Mouse (Mus musculus) thymus, postnatal 0 days (tissue): ENCODE data around the gene Bcorl1. TPM values are rescaled to one million over a fixed set of nuclear protein-coding genes. Genes with fewer than 3 reads are reported as not detected.
"Not testable (repeated sequence)": the region's sequence is repeated elsewhere in the genome, so short reads cannot be mapped to it uniquely, and the experiment has no call there.

ENCODE experiments used
- DNase-seq: peaks from one replicate; pipeline ENCODE4 v3.0.0-alpha.2; 2015; ENCODE audit warnings: low spot score
- polyA plus RNA-seq: library from polyadenylated mRNA; unstranded; fragments of >200 nt; fragmentation: Nextera tagmentation; extraction: Ambion mirVana; gene quantifications from 2 replicates; pipeline ENCODE4 v1.2.1, GENCODE M21; 2015

Bcorl1 gene
- polyA plus RNA-seq, 1 experiment from 2014 or later, result 1.8 TPM

DNA sequence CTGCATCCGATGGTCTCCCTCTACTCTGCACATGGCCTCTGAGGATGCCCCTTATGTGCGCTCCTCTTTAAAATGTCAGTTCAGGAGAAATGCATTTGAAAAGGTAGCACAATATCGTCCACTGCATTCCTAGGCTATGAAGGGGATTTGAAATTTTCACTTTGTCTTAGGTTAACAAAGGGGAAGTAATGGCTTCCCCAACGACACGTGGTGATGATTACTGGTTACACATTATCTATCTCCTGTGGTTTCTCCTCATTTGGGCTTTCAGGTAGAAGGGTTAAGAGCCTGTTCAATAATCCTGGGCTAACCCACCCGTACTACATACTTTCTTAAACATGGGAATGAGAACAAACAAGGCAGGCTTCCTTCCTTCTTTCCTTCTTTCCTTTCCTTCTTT lies 48.2 kb downstream of the Bcorl1 start:
- no peak for DNase-seq

GRCm38 (mm10) chrX:48399994-48400393 lies 58.8 kb downstream of the Bcorl1 start:
- DNase-seq, result no peak

GRCm38 (mm10) chrX:48405141-48405540 lies 64.0 kb downstream of the Bcorl1 start:
- no peak for DNase-seq

DNA sequence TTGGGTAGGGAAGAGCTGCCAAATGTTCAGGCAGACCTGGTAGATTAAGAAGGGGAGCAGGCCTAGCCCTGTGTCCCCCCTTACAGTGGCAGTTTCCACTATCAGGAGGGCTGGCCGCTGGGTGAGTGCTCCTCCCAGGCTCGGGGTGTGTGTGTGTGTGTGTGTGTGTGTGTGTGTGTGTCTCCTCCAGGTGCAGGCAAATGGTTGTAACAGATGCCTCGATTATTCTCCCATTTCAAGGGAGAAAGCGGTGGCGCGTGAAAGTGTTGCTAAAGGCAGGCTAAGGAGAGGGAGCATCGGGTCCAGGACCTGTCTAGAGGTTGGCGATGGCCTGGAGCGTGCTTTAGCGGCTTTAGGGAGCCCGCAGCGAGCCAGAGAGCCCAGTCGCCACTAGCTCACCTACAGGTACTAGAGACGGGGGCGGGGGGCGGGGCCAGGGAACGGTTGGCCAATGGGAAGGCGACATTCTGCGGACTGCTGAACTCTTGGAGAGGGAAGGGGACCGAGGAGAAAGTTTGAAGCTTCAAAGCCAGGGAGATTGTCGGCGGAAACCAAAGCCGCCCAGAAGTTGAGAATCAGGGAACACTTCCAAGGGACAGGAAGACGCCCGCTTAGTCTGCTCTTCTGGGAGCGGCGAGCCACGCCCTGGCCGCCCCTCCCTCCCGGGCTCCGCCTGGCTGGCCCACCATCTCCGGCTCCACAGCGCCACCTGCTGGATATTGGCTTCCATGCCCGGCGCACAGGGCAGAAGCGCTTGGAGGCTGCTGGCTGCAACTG lies 68.6 kb downstream of the Bcorl1 start:
- DNase-seq, result peak; percentile 83

GRCm38 (mm10) chrX:48410388-48410776 lies 69.2 kb downstream of the Bcorl1 start:
- DNase-seq, result no peak

GRCm38 (mm10) chrX:48412629-48413028 lies 71.5 kb downstream of the Bcorl1 start:
- DNase-seq, result no peak

DNA sequence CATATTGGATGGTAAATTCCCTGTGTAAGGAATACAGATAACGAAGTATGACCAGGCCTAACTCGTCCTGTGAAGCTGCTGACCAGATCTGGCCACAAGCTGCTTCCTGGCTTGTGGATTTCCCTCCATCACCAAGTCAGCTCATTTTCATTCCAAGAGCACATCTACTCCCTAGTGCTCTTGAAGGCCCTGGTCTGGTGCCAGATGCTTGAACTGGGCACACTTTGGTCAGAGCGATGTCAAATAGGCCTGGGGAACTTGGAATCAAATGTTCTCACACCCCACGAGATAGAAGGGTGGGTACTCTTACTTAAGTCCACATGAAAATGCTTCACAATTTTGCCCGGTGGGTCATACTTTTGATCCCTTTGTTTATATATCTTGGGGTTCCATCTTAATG lies 73.1 kb downstream of the Bcorl1 start:
- no peak for DNase-seq

DNA sequence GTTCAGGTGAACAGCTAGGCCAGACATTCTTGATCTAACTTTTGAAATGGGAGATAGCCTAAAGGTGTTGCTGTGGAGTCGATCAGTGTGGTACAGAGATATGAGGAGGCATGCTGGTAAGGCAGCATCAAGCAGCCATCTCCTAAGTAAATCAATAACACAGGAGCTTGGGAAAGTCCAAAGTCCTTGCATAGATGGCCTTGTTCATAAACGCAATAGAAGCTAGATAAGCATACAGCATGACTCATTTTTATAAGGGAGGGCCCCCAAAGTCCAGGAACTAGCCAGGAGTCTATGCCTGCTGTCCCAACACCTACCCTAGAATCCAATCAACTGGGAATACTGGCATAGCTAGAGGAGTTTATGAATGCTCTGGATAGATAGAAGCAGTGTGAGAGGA lies 77.3 kb downstream of the Bcorl1 start:
- no peak for DNase-seq

DNA sequence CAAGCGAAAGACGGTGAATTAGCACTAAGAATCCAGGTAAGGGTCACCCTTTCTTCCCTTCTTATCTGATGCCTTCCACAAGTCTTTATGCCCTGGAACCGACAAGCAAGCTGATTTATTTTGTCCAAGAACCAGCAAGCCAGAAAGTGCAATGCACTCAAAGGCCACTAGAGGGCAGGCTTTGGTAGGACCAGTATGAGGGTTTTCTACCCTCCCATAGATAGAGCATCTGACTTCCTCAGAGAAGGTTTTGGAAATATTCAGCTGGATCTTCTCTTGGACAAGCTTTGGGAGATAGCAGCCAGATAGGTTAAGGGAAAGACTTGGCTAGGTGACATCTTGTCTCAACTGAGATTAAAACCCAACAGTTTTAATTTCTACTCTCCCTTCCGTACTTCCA lies 81.8 kb downstream of the Bcorl1 start:
- DNase-seq, result peak; percentile 78

DNA sequence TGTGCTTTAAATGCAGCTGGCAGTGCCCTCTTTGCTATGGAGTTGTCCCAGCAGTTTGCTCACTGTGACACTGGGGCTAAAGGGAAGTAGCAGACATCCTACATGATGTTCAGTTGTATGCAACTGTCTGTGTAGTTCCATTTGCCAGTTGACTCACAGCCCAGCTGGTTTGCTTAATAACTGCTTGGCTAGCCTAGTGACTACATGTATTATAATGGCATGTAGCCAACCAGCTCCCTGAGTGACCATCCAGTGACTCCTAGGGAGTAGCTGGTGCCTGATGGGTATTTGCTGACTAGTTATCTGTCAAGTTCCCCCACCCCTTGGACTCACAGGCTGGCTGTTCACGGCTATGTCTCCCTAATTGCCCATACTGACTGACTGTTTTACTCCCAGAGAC lies 82.5 kb downstream of the Bcorl1 start:
- no peak for DNase-seq

DNA sequence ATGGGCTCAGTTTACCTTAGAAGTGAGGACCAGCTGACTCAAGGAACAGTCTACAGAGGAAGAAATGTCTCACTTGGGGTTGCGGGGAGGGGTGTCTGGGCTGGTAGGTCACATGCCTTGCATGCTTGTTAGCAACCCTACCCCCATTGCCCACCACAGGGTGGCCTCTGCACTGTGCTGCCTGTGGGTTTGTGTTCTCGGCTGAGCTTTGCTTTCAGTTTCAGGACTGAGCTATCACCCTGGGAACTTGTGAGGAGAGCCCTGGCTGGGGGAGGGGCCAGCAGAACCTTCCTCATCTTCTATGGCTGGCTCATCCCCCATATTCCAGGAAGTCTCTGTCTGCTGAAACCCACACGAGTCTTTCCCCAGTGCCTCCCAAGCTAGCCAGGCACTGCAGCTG lies 83.4 kb downstream of the Bcorl1 start:
- DNase-seq, result peak; percentile 79

- peak; percentile 61 for DNase-seq
Observed at GRCm38 (mm10) chrX:48425280-48425679, 84.1 kb downstream of the Bcorl1 start.

GRCm38 (mm10) chrX:48428241-48428640 lies 87.1 kb downstream of the Bcorl1 start:
- no peak for DNase-seq

- DNase-seq, result no peak
Observed at GRCm38 (mm10) chrX:48428642-48429041, 87.5 kb downstream of the Bcorl1 start.

GRCm38 (mm10) chrX:48429100-48429499 lies 87.9 kb downstream of the Bcorl1 start:
- no peak for DNase-seq

DNA sequence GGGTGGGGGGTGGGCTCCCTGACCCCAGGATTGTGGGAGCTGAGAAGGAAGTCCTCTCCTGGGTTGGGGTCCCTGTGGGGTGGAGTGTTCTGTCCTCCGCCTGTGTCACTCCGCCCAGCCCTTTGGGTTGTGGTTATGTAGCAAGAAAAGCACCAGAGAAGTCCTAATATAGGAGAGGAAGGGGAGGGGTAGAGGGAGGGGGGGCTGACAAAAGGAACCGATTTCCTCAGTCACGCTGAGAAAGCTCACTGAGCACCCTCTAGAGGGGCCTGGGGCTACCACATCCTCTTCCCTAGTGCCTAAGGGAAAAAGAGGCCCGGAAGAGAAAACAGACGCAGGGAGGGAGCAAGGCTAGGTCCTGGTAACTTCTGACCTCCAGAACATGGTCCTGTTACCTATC lies 88.4 kb downstream of the Bcorl1 start:
- peak; percentile 68 for DNase-seq

DNA sequence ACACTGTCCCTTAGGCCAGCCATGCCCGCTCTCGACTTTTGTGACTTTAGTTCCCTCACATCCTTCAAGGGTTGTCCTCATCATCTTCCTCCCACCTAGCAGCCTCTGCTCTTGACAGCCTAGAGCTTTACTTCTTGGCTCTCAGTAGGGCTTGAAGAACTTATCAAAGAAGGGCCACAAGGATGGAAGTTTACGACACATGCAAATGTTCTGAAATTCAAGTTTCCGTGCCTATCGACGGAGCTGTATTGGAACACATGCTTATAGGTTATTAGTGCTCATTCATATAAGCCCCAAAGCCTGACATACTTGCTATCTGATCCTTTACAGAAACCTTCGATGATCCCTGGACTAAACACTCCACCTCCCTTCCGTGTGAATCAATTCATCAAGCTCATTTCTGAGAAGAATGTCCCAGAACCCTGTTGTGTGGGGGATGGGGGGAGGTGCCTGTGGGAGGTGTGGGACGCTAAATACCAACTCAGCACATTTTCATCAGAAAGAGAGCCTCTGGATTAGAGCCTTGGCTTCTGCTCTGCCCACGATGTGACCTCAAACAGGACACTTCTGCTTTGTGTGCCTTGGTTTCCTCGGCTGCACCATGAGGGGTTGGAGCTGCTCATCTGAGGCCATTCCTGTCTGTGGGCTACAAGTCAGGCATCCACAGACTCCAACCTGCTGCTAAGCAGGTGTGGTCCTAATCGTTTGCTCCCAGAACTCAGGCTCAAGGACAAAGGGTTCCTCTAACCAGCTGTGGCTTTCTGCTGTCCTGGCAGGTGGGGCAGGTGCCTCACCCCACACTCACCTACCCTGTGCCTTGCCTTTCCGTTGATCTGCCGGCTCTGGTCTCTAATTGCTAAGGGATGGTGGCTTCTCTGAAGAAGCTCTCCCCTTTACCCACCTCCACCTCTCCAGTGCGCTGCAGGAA lies 91.7 kb downstream of the Bcorl1 start:
- no peak for DNase-seq

DNA sequence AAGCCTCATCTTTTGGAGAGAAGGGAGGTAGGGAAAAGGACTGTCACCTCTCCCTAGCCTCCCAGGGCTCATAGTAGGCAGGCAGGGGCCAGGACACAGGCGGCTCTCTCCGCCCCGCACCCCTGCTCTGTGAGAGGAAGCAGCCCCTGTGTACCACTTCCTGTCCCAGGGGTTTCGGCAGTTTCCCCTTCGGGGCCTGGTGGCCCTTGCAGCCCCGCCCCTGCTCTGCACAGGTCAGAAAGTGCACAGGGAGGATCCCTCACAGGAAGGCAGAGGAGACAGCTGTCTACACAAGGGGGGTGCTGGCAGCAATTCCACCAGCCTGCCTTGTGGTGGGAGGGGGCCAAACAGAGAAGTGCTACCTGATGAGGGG lies 92.4 kb downstream of the Bcorl1 start:
- DNase-seq, result peak; percentile 89

GRCm38 (mm10) chrX:48434251-48434650 lies 93.1 kb downstream of the Bcorl1 start:
- no peak for DNase-seq

DNA sequence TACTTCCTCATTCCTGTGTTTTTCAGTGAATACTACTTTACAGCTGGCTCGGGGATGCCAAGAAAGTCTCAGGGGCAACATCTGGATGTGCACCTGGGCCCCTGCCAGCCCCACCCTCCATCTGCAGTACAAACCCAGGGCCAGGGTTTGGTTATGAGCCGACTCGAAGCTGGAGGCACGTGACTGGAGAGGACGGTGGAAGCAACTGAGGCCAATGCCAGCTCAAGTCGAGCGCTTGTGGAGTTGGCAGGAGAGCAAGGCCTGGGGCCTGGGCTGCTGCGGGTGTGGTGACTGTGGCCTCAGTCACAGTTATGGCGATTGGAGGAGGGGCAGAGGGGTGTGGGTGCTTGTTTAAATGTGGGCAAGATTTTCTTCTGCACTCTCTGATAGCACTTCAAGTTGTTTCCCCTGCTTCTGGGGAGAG lies 94.3 kb downstream of the Bcorl1 start:
- DNase-seq, result peak; percentile 57

DNA sequence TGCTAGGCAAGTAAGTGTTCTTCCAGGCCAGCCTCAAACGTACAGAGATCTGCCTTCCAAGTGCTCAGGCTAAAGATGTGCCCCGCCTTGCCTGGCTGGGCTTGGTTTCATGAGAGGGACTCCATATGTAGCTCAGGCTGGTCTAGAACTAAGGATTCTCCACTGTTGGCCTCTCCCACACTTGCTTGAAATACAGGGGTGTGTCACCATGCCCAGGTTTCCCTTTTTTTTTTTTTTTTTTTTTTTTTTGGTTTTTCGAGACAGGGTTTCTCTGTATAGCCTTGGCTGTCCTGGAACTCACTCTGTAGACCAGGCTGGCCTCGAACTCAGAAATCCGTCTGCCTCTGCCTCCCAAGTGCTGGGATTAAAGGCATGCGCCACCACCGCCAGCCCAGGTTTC lies 94.9 kb downstream of the Bcorl1 start:
- DNase-seq, result not testable (repeated sequence)

DNA sequence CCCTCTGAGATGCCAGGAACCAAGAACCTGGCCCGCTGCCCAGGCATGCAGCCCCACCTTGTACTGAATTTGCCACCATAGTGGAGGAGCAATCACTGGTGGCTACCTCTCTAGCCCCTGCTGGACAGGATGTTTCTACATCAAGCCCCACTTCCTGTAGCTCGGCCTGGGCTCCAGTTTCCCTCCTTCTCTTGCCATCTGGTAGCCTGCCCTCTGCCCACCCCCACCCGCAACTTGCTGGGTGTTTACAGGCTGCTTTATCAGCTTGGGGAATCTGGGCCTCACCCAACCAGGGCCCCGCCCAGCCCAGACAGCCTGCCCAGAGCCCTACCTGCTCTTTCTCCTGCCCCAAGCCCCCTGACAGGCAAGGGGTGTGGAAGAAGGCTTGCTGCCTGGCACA lies 97.9 kb downstream of the Bcorl1 start:
- DNase-seq, result no peak

DNA sequence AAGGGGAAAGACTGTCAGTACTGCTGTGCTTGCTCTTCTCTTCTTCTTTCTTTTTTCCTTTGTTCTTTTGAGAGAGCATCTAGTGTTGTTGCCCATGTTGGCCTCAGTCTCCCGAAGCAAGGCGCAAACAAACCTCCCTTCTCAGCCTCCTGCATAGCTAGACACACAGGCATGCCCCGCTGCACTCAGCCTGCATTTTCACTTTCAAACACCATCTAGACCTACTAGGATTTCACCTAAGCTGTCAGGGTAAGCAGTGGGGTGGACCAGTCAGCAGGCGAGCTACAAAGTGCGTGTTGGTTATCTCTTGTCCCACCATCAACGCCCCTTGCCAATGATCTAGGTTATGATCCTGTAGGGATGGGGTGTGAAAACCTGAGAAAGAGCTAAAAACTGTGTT lies 100.4 kb downstream of the Bcorl1 start:
- DNase-seq, result no peak
